Comparison of ENCODE assay signal across 16 mouse cellular contexts in the genomic region with DNA sequence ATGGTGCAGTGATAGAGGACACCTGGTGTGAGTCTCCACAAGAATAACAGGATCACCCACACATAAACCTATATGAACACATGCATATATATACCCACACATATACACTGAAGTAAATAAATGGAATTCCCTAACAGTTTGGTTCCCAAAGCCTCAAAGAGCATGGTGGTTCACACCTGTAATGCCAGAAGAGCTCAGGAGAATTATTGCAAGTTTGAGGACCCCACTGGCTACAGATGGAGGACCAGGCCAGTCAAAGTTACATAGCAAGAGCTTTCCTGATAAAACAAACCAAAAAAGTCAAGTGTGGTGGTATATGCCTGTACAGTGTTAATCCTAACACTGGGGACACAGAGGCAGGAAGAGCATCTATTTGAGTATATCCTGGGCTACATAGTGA.
"Had no signal": no experiment of that assay in that cellular context is flagged by ENCODE, and none has a peak within 500 bp of the region (broad histone marks: within the 10 kb centered on the region; RNA-seq: fewer than 3 reads in every experiment).

No protein-coding gene starts in this region.

- H3K4me3 ChIP-seq: neural tube, embryonic 13.5 days; neural tube, embryonic 15.5 days; stomach, embryonic 15.5 days had no signal

- H3K9me3 ChIP-seq: neural tube, embryonic 13.5 days; neural tube, embryonic 15.5 days; stomach, embryonic 15.5 days had no signal

- DNase-seq: retina, postnatal 1 day; right cerebral cortex, adult 18-20 months; right cerebral cortex, postnatal 14 days; right cerebral cortex, postnatal 25 days; right cerebral cortex, postnatal 4 days; spleen, adult 18-20 months; thymus, adult 18-20 months; thymus, adult 2 months; thymus, postnatal 14 days; thymus, postnatal 25 days; thymus, postnatal 36 days; thymus, postnatal 4 days had no signal

- H3K9ac ChIP-seq: neural tube, embryonic 13.5 days; neural tube, embryonic 15.5 days; stomach, embryonic 15.5 days had no signal

- H3K4me2 ChIP-seq: neural tube, embryonic 13.5 days; neural tube, embryonic 15.5 days; stomach, embryonic 15.5 days had no signal

- H3K27me3 ChIP-seq: neural tube, embryonic 13.5 days; neural tube, embryonic 15.5 days; stomach, embryonic 15.5 days had no signal

- H3K4me1 ChIP-seq: neural tube, embryonic 13.5 days; neural tube, embryonic 15.5 days; stomach, embryonic 15.5 days had no signal

- H3K27ac ChIP-seq: neural tube, embryonic 13.5 days; neural tube, embryonic 15.5 days; stomach, embryonic 15.5 days; stomach, postnatal 0 days had no signal
